Mouse (Mus musculus): Measurements from ENCODE around the gene Pik3c2b.
A peak's percentile ranks its signal among the peaks of the same experiment; 100 is the strongest.

GRCm38 (mm10) chr1:133033316-133034090 lies 12.0 kb upstream of the Pik3c2b start:
- TF ChIP-seq MAFK (IDR thresholded peaks at IDR 0.05; ENCODE audit: insufficient read depth, low read depth, low read length) (peak; percentile 73; the same call in 1 of the 2 replicates), ZNF384 (IDR thresholded peaks at IDR 0.05; ENCODE audit: low read depth, low read length) (no peak), HCFC1 (IDR thresholded peaks at IDR 0.05; ENCODE audit: borderline replicate concordance, insufficient read depth, low read length) (0 out of 2 replicates have a peak, but pooled peaks have one; percentile 30), ZC3H11A (IDR thresholded peaks at IDR 0.05; ENCODE audit: borderline replicate concordance, low read depth, low read length) (no peak), CHD2 (IDR thresholded peaks at IDR 0.05; ENCODE audit: low read depth, low read length) (no peak)
